Mouse (Mus musculus) adrenal gland, postnatal 0 days (tissue): ENCODE measurements around the gene St8sia2. TPM values are rescaled to one million over a fixed set of nuclear protein-coding genes. Genes with fewer than 3 reads are reported as not detected.

Experiments
- polyA plus RNA-seq: library from polyadenylated mRNA; unstranded; fragments of >200 nt; fragmentation: Nextera tagmentation; extraction: Ambion mirVana; gene quantifications from 2 replicates; pipeline ENCODE4 v1.2.1, GENCODE M21; 2015

The St8sia2 gene
- 3.8 and 8.1 TPM in 2 replicates for polyA plus RNA-seq

DNA sequence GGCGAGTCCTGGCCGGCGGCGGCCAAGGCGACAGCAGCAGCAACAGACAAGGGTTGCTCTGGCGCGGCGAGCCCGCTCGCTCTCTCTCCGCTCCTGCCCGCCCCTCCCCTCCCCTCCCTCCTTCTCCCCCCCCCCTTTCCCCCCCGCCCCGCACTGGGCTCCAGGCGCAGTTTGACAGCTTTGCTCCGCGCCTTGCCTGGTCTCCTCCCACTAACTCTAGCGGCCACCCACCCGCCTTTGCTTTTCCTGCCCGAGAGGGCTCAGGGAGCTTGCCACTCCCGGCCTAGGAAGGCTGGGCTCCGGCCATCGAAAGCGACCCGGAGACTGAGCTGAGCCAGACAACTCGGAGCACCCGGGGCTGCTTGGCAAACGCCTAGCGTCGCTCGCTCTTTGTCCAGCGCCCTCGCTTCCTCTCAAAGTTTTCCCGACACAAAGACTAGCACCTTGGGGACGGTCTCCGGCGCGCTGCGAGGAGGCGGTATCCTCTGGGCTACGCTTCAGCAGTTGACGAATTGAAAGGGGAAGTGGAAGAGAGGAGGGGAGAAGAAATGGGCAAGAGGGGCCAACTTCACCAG lies at the start of gene St8sia2:
TSS of gene St8sia2 (minus strand) at position 90 of the 575 bp plus-strand sequence.

